Mouse (Mus musculus) thymus, adult 2 months (tissue): ENCODE measurements at regions not wholly inside any gene's neighbourhood (a gene's known extent, or its start where the extent isn't known, plus 50 kb on each side); places are given as distances from the start of the nearest gene placed in this dataset.

ENCODE experiments used
- CTCF ChIP-seq: fragments of 200-500 bp; IDR thresholded peaks from 2 replicates; pipeline ENCODE4 v1.5.1; 2012; ENCODE audit warnings: mild to moderate bottlenecking, control low read depth, low read length, moderate library complexity, borderline replicate concordance; ENCODE audit not compliant: control insufficient read depth, poor library complexity, insufficient read depth; ENCODE audit errors: extremely low read depth
- POLR2A ChIP-seq: fragments of 200-500 bp; IDR thresholded peaks from 2 replicates; pipeline ENCODE4 v1.6.1; 2012; ENCODE audit warnings: mild to moderate bottlenecking, low read length, control low read depth, moderate library complexity; ENCODE audit not compliant: control insufficient read depth, poor library complexity, insufficient read depth; ENCODE audit errors: extremely low read depth

DNA sequence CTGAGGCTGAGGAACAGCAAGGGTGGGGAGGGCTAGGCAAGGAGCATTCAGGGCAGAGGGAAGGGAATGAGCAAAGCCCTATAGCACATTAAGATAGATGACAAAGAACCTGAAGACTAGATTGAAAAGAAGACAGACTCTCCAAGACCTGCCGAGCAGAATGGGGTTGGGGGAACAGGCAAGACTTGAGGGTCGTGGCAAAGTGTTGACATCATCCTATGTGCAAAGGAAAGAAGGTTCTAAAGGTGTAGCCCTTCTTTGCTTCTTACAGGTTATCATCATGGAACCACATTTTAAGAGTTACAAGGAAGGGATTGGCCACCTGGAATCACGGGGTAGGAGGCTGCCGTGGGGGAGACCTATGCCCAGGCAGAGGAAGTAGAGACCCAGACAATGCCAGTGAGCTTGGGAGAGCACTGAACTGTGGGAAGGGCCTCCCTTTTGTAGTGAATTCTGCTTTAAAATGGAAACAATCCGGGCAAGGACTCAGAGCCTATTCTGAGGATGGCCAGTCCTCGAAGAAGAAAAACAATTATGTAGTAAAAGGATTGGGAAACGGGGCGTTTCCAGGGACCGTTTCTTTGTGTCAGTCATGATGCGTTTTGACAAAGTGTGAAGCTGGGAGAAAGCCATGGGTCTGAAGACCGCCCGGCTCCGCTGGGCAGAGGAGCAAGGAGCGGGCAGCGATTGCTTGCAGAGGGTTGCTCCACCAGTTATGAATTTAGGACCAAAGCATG, 55.5 kb upstream of the Cox10 start:
- no peak for TF ChIP-seq POLR2A
- TF ChIP-seq CTCF = no peak
